Mouse (Mus musculus) cerebellum, adult 2 months (tissue): ENCODE data around the gene Pard3b.

Experiments
- CTCF ChIP-seq: fragments of 200-500 bp; IDR thresholded peaks from 2 replicates; pipeline ENCODE4 v1.5.1; 2011; ENCODE audit warnings: low read depth, mild to moderate bottlenecking, control low read depth, low read length, moderate library complexity, borderline replicate concordance; ENCODE audit not compliant: insufficient read depth
- POLR2A ChIP-seq: fragments of 200-500 bp; IDR thresholded peaks from 2 replicates; pipeline ENCODE4 v1.6.1; 2011; ENCODE audit warnings: low read length, control low read depth, borderline replicate concordance; ENCODE audit not compliant: insufficient read depth

DNA sequence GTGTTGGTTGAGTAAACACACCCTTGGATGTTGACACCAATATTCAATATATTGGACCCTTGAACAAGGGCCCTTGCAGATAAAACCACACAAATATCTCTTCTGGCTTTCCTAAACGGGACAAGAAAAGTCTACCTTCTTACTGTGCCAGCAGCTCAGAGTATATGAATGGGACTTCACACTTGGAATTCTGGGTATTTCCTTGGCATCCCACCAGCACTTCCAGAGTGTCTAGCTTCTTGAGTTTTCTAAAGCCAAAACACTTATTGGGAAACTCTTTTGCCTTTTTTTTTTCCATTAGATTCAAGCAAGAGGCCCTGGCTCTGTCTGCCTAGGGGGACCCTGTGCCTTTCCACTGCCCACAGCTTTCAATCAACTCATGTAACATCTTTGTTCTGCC is 991.3 kb downstream of the Pard3b start:
- no peak for TF ChIP-seq CTCF
- no peak for TF ChIP-seq POLR2A
